Mouse (Mus musculus) left cerebral cortex, adult 11 months (tissue): ENCODE data around the gene Rab43.

Source experiments
- DNase-seq: peaks from one replicate; pipeline ENCODE4 v3.0.0; 2022; ENCODE audit warnings: low spot score

Gene Rab43

DNA sequence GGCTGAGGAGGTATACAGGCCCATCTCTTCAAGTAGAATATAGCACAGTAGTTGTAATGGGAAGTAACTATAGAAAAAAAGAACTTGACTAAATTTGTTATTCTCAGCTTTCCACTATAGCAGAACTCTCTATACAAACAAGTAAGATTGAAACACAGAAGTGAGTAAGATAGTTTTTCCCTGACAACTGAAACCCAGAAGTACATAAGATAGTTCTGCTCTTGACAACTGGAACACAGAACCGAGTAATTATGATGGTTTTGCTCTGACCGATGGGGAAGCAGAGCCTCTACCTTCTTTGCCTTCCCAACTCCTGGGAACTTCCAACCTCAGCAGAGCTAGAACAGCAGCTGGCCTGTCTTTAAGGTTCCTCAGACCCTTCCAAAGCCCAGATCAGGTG lies 2.8 kb downstream of the Rab43 start:
- no peak for DNase-seq

DNA sequence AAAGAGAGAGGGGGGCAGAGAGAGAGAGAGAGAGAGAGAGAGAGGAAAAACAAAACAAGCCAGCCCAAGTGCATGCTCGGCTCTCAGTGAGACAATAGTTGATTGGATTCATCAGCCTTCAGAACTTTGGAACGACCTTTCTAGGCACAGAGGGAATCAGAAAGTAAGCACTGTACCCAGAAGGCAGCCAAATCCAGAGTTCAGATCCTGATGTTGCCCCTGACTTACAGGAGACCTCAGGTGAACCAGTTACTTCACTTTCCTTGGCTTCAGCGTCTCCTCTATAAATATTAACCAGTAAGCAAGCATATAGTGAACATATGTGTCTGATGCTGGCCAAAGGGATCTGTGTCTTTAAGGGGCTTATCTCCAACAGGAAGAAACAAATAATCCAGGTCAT lies 3.4 kb downstream of the Rab43 start:
- DNase-seq = no peak

DNA sequence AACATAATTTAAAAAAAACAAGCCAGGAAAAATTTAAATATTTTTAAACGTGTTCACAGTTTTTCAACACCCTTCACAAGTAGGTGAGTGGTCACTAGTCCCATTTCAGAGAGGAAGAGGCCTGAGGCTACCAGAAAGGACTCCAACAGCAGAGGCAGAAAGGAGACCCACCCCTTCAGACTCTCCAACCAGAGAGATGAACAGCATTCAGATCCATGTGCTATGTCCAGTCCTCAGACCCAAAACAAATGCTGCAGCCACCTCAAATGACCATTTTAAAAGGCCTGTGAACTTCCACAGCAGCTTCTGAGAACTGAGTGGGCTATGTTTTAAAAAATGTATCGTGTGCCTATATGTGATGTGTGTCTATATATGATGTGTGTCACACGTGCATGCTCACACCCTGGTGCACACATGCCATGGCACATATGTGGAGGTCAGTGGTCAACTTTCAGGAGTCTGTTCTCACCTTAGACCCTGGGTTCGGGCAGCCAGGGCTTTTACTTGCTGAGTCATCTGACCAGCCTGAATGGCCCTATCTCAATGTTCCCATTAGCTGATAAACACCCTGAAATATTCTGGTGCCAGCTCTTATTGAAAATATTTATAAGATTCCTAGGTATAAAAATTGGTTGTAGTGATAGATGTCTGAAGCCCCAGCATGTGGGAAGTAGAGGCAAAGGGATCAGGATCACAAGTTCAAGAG lies 4.1 kb downstream of the Rab43 start:
- DNase-seq = no peak

DNA sequence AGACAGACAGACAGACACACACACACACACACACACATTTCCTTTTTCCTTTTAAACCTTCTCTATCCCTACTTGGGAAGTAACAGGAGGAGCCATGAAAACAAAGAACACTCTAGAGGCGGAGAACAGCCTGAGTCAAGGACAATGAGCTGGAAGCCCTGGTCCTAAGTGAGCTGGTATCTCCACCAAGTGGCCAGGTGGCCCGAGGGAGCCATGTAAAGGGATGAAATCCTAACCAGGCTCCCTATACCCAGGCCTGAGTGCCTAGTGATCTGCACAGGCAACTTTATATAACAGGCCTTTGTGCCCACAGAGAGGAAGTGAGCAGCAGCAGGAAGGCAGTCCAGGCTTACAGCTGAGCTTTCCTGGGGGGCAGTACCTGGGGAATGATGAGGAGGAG lies 5.1 kb downstream of the Rab43 start:
- no peak for DNase-seq

DNA sequence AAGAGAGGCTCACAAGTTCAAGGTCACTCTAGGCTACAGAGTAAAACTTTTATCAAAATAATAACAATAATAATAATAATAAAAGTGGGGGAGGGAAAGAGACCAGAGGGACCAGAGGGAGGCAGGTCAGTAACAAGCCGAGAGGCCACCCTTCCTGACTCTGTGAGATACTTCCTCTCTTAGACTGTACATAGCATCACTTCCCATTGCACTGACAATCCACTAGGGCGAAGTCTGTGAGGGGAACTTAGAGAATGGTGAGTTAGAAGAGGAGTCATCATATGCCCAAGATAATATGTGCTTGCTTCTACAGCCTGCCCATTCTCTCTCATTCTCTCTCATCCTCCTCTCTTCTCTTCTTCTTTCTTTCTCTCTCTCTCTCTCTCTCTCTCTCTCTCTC lies 5.9 kb downstream of the Rab43 start:
- DNase-seq = no peak

DNA sequence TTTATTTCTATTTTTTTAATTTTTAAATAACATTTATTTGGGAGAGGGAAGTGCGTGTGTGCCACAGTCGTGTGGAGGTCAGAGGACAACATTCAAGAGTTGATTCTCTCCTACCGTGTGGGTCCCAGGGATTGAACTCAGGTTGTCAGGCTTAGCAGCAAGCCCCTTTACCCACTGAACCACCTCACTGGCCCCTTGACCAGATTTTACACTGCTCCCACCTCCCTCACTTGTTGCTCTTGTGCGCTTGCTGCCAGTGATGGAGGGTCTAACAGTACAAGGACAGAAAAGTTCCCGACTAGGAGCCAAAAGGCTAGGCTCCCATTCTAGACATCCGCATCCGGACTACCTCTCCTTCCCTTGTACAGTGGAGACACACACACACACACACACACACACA lies 6.5 kb downstream of the Rab43 start:
- DNase-seq = no peak

DNA sequence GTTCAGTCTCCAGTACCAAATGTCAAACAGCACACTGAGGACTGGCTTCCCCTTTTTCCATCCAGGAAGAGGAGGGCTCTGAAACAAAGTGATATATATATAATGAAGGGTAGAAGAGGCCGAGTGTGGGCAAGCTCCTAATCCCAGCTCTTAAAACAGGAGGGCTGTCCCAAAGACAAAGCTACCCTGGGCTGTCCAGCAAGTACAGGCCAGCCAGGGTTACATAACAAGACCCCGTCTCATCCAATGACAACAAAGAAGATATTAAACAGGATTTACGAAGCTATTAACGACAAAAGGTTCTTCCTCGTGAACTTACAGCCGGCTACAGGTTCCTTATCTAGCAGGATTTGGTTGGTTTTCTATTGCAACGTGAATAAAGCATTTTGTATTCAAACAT lies 7.1 kb downstream of the Rab43 start:
- DNase-seq = no peak

DNA sequence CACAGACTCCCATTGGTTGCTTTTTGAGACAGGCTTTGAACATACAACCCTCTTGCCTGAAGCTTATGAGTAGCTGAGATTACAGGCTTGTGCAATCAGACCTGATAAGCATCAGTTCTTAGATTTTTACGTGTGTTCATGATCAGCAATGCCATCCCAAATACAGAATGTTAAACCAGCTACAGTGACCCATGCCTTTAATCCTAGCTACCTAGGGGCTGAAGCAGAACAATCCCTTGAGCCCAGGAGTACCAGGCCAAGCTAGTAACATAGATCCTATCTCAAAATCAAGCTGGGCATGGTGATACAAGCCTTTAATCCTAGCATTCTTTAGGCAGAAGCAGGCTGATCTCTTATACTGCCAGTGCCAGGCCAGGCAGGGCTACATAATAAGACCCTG lies 7.9 kb downstream of the Rab43 start:
- no peak for DNase-seq

DNA sequence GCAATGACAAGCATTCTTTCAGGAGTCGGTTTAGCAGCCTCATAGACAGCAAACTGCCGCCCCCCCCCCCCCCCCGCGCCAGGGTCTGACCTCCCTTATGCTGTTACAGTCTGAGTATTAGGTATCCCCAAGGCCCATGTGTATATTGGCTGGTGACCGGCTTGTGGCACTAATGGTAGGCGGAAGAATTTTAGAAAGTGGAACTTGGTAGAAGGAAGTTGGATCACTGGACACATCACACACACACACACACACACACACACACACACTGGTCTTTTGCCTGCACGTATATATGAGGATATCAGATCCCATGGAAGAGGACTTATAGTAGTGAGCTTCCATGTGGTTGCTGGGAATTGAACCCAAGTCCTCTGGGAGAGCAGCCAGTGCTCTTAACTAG lies 9.5 kb downstream of the Rab43 start:
- no peak for DNase-seq

DNA sequence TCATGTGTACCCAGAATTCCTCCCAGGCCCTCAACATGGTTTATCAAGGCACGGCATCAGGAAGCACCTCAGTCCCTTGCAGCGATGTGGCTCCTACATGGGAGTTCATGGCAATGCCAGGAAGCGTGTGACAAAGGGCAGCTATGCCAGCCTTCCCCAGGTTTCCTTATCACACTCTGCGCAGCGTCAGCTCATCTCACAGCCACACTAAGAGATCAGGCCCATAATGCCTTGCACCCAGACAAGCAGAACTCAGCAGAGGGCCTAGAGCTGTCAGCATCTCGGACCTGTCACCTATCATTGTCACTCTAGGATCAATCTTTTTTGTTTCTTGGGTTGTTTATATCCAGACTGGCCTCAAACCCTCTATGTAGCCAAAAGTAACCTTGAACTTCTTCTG lies 12.4 kb downstream of the Rab43 start:
- DNase-seq = no peak

DNA sequence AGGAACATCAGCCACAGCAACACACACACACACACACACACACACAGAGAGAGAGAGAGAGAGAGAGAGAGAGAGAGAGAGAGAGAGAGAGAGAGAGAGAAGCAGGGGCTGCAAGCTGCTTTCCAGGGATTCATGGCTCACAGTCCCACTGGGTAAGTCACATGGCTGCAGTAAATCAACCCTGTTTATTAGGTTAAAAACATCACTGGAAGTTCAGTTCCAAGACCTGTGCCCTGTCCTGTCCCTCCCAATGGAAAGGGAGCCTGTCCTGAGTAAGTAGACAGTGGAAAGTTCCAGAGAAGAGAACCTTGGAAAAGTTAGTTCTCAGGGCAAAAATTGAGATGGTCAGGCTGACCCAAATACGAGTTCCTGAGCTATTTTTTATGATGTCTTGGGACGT lies 14.6 kb downstream of the Rab43 start:
- no peak for DNase-seq

DNA sequence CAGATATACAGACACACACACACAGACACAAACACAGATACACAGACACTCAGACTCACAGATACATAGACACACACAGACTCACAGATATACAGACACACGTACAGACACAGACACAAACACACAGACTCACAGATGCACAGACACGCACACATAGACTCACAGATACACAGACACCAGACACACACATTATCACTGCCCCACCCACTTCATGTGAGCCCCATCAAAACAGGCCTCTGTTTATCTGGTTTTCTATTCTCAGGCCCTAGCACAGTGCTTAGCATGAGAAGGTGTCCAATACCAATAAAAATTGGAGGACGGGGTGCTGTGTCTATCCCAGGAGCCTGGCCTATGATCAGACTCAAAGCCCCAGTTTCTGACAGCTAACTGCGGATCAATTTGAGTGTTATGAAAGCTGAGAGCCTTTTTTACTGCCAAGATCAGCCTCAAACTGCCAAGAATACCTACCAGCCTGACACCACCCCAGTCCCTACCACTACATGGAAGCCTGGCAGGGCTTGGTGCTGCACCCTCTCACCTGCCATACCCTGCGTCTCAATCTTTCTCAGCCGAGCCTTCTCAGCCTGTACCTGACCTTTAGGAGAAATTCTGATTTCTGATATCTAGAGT lies 15.6 kb downstream of the Rab43 start:
- no peak for DNase-seq

DNA sequence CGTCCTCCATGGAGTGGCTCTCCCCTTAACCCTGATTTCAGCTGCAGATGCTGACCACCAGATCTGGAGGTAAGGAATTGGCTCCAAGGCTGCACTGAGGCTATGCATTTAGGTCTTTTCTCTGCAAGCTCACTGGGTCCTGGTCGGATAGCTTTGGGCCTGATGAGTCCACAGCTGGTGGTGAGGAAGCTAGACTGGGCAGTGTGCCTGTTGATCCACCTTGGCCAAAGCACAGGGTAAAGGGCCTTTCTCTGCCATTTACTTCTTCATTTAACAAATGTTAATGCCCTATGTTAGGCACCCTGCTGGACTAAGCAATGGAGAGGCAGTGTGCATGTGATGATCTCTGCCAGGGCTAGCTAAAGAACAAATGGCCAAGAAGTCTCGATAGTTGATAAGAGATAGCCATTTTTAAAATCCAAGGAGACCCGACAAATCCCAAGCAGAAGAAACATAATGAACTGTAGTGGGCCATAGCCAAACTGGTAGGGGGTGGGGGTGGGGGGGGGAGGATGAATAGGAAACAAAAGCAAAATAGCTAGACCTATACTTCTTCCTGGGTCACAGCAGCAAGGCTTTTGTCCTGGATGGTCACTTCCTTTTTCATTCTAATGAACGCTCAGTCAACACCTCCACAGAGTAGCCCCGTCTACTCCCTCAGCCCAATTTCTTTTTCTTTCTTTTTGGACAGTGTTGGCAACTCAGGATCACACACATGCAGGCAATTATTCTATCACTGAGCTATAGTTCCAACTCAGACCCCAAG lies 16.4 kb downstream of the Rab43 start:
- DNase-seq = no peak

DNA sequence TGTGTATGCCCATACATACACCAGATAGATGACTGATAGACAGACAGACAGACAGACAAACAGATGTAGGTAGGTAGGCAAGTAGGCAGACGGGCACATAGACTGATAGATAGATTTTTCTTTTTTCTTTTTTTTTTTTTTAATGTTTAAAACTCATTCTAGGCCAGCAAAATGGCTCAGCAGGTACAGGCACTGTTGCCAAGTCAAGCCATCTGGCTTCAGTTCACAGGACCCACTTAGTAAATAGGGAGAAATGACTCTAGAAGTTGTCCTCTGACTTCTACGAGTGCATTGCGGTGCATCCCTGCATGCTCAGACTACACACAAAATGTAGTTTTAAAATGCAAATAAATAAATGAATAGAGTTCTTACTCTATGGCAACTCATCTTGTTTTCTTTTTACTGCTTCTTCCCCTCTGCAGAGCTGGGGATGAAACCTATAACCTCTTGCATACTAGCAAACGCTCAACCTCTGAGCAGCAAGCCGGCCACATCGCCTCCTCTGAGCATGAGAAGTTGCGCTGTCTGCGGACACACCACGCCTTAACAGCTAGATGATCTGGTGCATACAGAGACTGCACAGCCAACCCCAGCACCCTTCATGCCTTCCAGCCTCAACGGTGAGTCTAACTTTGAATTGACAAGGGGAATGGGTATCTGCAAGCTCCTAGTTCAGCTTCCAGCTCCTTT lies 18.0 kb downstream of the Rab43 start:
- no peak for DNase-seq

DNA sequence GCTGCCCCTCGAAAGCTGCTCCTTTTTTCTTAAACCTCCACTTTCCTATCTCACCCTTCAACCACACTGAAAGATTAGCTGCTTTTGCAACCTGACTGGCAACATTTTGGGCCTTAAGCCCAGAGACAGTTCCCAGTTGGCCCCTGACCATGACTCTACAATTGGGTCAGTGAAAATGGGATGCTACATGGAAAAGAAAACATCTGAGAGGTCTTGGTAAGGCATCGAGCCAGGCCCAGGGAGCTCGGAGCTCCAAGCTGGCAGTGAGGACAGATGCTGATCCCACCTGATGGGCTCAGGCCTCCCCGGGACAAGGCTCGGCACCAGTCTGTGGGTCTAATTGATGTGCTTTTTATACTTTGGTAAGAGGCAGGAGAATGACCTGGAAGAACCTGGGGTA lies 20.1 kb downstream of the Rab43 start:
- no peak for DNase-seq

DNA sequence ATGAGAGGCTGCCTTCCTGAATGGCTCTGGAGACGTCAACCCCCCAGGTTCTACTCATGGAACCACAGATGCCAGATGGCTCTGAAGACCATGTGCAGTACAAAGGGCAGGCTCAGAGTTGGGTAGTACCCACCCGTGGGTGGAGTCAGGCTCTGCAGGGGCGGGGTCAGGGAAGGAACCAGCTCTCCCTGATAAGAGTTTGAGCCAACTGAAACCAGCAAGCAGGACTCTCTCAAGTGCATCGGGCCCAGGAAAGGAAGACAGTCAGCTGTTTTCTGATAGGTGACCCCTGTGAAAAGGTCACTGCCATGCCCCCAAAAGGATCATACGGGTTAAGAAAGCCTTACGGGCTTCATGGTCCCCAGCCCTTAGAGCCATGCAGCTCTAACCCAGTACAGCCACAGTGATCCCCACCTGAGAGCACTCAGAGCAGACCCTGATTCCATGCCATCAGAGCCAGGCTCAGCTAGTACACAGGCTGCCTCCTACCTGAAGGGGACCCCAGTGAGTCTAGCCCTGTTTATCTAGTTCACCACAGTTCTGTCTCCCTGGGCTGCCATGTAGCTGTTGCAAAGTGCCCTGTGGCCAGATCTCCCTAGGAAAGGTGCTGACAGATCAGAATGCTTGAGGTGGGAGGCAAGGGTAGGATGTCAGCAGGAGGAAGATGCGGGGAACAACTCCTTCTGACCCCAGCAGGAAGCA lies 21.0 kb downstream of the Rab43 start:
- no peak for DNase-seq

DNA sequence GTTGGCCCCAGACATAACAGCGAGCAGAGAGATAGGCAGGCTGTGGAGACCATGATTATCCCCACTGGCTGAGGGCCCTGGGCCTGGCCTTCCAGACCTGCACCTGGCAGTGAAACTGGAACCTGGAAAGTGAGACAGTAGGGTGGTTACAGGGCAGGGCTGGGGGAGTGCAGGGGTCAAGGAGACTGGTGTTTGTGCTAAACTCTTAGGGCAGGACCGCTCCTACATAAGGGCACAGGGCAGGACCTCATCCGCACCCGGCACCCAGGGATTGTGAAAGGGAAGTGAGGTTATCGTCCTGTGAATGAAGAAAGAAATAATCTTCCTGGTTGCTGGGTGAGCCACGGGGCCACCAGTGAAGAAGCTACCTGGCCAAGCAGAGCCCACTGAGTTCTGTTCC lies 22.2 kb downstream of the Rab43 start:
- DNase-seq = no peak

DNA sequence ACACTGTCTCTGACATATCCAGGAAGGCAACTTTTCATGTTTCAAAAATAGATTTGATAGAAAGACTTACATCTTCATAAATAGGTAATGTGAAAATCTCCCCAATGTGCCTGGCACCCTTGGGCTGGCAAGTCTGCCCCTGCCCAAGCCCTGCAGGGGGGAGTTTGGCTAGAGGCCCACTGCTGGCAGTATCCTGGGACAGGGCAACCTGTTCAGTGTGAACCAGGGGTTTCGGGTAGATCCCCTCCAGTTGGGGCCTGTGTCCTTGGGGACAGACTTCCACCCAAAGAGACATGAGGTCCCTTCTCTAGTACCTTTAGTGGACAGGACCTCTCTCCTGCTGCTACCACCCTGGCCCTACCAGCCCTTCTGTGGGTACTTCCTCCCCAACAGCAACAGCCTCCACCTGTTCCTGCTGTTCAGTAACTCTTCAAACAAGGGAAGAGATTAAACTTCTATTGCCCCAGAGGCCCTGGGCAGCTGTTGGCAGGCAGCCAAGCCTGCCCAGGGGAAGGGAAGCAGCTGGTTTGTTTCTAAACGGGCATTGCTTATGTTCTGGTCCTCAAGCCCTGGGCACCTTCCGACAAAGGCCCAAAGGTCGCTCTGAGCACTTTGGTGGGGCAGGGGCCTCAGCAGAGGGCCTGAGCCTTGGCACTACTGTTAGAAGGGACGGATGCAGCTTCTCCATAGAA lies 22.9 kb downstream of the Rab43 start:
- no peak for DNase-seq

DNA sequence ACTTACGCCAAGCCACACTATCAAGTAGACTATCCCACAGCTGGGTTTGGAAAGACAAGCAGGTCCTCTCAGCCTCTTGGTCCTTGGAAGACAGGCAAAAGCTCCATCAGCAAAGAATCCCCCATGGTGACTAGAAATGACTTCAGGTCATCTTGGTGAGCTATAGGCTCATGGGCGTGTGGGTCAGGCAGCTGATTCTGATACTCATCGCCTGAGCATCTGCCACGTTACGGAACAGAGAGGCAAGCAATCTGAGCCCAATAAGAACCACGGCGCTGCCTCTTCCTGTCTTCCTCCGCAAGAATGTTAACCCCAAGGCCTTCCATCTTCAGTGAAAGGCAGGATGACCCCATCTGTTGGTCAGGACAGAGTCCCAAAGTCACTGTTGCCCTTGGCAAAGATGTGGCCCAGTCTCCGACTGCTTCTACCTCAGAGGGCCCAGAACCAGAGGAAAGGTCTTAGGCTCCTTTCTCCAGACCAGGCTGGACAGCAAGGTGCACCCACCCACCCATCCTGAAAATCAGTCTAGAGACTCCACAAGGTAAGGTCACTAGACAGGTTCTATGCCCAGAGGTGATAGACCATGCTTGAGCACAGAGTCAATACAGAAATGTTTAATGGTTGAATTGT lies 23.6 kb downstream of the Rab43 start:
- DNase-seq = no peak

DNA sequence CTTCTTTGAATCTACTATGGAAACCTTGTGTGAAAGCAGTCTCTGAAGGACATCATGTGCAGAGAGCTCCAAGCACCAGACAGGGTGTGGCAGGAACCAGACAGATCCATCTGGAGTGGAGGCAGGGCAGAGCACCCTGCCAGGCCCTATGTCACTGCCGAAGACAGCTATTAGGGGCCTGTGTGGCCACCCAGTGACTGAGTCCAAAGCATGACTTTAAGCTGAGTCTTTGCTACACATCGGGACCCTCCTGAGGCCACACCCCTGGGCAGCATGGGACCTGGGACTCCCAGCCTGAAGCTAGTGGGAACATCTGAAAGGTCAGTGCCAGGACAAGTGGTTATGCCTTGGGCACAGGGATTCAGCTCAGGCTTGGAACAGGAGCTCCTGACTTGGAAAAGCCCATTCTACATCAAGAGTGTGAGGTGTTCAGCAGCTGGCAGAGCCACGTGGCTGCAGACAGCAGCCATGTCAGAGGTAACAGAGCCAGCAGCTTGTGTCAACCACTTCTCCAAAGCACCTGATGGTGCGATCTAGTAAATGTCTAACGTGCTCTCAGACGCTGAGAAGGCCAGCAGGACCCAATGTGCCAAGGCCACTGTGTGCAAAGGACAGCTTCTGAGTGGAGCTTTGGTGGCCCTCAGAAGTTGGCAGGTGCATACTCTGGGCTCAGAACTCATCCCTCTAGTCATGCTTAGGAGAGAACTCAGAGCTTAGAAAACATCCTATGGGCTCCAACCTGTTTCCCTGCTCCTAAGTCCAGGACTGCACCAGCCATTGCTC lies 24.7 kb downstream of the Rab43 start:
- DNase-seq = no peak
